Mouse (Mus musculus) neutrophil, adult 5-6 weeks (primary cell): ENCODE results near the gene Ptprd. TPM values are rescaled to one million over a fixed set of nuclear protein-coding genes. Genes with fewer than 3 reads are reported as not detected.

Experiments used
- ATAC-seq: fragments of 151-379, 151-347 bp; 2 replicates; pipeline ENCODE4 v1.8.0; 2017; ENCODE audit warnings: mild to moderate bottlenecking, moderate TSS enrichment; ENCODE audit not compliant: insufficient number of reproducible peaks, poor library complexity, low FRiP score, severe bottlenecking; ENCODE audit errors: extremely low read depth
- total RNA-seq: library from RNA; stranded (forward); fragments of 200-1000 nt; gene quantifications from 2 replicates; pipeline ENCODE4 v1.2.3, GENCODE M21; 2017

Gene Ptprd
- total RNA-seq, 1 experiment from 2014 or later: 0.35 TPM

DNA sequence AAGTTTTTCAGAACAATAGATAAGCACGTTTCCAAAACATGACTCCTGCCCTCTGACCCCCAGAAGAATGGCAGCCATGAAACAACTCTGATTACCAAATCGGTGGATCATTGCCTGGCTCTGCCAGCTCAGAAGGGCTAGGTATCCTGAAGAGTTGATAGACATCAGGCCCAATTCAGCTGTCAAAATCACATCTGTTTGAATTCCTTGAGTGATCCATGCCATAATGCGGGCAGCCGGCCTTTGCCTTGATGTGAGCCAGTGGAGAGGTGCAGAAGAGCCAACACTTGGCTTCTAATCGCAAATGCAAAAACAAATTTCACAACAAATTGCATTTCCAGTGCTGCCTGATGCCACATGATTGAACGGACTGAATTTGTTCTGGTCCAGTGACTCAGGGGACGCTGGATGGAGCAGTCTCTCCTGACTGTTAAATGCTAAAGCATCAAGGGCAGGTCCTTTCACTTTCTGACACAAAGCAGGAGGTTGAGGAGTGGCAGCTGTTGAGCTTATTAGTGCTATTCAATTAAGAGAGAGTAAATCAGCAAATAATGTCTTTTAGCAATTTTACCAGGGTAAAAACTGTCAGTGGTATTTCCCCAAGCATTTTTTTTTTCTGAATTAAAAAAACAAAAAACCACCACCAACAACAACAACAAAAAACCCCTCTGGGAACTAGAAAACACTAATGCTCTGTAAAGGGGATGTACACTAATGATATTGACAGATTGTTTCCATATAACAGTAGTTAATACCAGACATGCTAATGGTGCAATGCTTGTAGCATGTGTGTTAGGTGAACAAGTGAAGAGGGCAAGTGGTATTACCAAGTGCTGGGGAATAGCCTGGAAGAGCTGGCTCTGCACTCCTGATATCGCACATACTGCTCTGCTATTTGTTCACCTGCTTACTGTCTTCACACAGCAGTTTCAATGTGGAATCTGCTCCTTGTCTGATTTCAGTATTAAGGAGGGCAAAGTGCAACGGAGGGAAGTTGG, 1413.5 kb downstream of the Ptprd start:
- no peak for ATAC-seq

DNA sequence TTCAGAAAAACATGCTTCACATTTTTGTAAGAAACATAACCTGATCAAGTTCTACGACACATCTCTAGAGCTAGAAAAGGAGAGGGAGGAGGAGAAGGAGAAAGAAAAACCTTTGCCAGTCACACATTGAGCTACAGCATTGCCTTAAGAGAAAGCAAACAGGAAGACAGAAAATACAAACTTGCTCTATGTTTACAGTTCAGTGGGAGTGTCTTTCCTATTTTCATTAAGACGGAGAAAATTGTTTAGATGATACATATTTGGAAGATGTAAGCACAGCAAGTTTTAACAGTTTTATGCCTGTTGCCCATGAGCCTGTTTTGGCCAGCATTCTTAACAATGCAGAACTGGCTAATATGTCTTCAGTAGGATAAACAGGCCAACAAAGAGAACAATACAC, 1426.4 kb downstream of the Ptprd start:
- ATAC-seq: no peak

DNA sequence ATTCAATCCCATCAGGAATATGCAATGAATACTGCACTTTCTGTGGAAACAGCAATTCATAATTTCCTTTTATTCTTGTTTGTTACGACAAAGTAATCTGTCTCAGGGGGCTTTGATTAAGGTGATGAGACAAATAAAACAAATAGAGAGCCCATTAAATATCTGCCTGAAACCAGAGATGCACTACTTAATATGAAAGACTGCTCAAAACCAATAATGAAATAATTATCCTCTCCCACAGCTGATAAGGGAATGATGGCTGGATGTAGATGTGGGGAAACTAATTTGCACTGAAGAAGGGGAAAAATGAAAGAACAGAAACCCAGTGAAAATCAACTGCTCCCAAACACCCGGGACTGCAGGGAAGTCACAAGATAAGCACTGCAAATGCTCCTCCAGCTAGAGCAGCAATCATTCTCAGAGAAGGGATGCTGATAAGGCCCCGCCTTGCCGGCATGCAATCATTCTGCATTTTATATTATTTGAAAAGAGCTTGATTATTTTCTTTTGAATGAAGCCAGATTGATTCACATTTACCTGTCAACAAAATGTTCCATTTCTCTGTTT, 1432.1 kb downstream of the Ptprd start:
- no peak for ATAC-seq

- no peak for ATAC-seq
Observed at GRCm38 (mm10) chr4:76766918-76767317, 1444.8 kb downstream of the Ptprd start.

DNA sequence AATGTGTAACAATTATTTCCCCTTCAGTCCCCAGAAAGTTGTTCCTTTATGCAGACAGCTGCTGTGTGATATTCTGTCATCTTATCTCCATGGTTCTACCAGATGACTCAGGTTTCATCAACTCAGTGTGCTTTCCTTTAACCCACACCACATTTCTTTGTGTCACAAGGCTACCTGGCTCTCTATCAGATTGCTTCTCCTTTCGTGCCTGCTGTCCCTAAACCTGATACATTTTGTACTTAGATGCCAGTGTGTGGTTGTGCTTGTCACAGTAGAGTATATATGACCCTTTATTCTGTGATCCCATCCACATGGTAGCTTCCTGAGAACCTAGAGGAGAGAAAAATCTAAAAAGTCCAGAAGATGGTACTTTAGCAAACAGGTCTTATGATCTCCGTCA, 1445.3 kb downstream of the Ptprd start:
- no peak for ATAC-seq

- ATAC-seq: no peak
Observed at GRCm38 (mm10) chr4:76750709-76751108, 1461.1 kb downstream of the Ptprd start.

DNA sequence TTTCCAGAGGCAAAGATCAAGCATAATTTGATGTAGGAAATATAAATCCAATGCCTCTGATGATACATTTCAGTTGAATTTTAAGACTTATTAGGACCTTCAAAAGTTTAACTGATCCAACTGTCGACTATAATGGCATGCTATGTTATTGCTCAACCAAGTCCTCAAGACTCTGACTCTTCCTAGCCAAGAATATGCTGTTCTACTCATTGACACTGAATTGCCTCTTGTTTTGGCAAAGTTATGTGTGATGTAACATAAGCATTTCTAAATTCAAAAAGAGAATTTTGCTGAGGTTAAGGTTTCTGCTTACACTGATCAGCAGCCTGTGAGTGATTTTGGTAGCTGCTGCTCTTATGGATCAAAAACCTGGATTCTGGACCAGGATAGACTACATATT, 1475.9 kb downstream of the Ptprd start:
- ATAC-seq: no peak

DNA sequence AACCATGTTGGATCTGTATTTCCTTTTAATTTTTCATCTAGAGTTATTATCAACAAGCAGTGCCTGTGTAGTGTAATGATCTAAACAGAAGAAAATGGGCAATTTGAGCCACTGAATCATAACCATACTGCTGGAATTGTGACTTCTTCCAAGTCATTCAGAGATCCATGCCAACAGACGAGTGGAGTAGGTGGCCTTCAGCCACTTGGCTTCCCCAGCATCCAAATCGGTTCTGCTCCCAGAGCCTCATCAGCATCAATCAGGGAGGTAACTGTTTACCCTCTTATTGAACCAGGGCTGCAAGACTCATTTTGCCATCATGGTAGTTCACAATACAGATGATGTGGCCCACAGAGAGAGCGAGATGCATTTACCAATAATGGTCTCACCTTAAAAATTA, 1536.0 kb downstream of the Ptprd start:
- no peak for ATAC-seq

- no peak for ATAC-seq
Observed at GRCm38 (mm10) chr4:76673224-76673623, 1538.5 kb downstream of the Ptprd start.

GRCm38 (mm10) chr4:76672653-76673052, 1539.1 kb downstream of the Ptprd start:
- ATAC-seq: no peak

- no peak for ATAC-seq
Observed at GRCm38 (mm10) chr4:76661725-76662124, 1550.0 kb downstream of the Ptprd start.

- ATAC-seq: no peak
Observed at GRCm38 (mm10) chr4:76660146-76660545, 1551.6 kb downstream of the Ptprd start.

DNA sequence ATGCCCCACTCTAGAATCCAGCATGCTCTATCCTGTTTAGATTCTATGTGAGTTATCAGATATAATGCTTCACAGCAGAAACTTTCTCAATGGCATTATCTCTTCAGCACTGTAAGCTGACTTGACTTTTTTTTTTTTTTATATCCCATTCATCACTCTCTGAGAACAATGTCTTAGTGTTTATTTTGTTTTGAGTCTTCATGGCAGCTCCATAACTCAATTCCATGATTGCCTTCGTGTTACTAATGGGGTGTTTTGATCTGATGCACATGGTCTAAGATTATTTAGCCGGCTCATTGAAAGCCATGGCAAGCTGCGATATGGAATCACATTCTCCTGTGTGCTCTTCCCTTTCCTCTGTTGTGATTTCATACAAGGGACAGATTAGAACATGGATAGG, 1555.0 kb downstream of the Ptprd start:
- ATAC-seq: no peak

DNA sequence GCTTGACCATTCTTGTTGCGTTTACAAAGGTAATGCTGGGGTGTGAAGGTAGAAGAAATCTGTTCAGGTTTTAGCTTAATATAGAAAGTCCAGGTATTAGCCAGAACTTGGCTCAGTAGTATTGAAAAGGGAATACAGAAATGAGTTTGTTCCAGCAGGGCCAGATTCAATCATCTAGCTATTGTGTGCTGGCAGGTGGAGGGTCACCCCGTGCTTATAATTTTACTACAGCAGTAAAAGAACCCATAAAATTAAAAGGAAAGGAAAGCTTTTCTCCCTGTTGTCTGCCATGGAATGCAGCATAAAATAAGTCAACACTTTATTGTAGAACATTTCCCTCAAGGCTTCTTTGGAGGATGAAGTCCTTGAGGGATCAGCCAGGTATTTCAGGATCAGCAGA, 1558.8 kb downstream of the Ptprd start:
- ATAC-seq: no peak

- ATAC-seq: no peak
Observed at GRCm38 (mm10) chr4:76621740-76622139, 1590.0 kb downstream of the Ptprd start.

- no peak for ATAC-seq
Observed at GRCm38 (mm10) chr4:76616614-76617013, 1595.1 kb downstream of the Ptprd start.

- no peak for ATAC-seq
Observed at GRCm38 (mm10) chr4:76608246-76608645, 1603.5 kb downstream of the Ptprd start.

- ATAC-seq: no peak
Observed at GRCm38 (mm10) chr4:76606808-76607207, 1605.0 kb downstream of the Ptprd start.

DNA sequence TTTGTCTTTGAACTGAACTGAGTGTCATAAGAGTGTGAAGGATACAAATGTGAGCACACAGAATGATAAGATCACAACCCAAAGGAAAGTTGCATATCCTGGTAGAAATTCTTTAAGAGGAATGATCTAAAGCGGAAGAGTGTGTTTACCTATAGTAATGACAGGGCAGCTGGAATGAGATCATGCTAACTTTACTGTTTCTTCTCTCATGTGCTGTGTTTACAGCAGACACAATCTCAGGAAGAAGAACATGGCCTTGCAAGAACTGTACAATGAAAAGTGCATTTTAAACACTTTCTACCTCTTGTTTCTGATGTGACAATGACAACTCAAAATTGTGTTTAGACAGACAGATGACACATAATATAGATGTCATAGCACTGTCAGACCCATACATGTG, 1621.0 kb downstream of the Ptprd start:
- no peak for ATAC-seq

GRCm38 (mm10) chr4:76583025-76583424, 1628.7 kb downstream of the Ptprd start:
- ATAC-seq: no peak
